Mouse (Mus musculus) MEL (cell line): ENCODE data around the gene Uba3. TPM values are rescaled to one million over a fixed set of nuclear protein-coding genes. Genes with fewer than 3 reads are reported as not detected.

ENCODE experiments used
- DNase-seq: peaks from one replicate; pipeline ENCODE4 v3.0.0; 2011; ENCODE audit warnings: low read depth, low spot score
- H3K27ac ChIP-seq: 2 replicates; pipeline ENCODE4 v1.5.1; 2012; ENCODE audit warnings: low read depth, mild to moderate bottlenecking, control low read depth, low read length, moderate library complexity; ENCODE audit not compliant: control insufficient read depth
- H3K27me3 ChIP-seq, 2 experiments: fragments of 150-350 bp in 1 of 2; sonication (generic) in 1 of 2; 2 replicates each; pipeline ENCODE4 v1.6.1; 2012; ENCODE audit warnings: low read length in 2 of 2, mild to moderate bottlenecking in 2 of 2, improper control_type of control experiment in 1 of 2, moderate library complexity in 1 of 2; ENCODE audit not compliant: insufficient read depth in 2 of 2, control insufficient read depth in 1 of 2
- H3K36me3 ChIP-seq, 2 experiments: 2 replicates each; pipeline ENCODE4 v1.6.1; 2012 to 2014; ENCODE audit warnings: low read length in 2 of 2, improper control_type of control experiment in 1 of 2, inconsistent platforms in 1 of 2, mild to moderate bottlenecking in 1 of 2; ENCODE audit not compliant: insufficient read depth in 2 of 2, control insufficient read depth in 1 of 2
- H3K4me1 ChIP-seq, 2 experiments: fragments of 150-350 bp in 1 of 2; sonication (generic) in 1 of 2; 2 replicates each; pipeline ENCODE4 v1.6.1; 2012; ENCODE audit warnings: low read length in 2 of 2, improper control_type of control experiment in 1 of 2, mild to moderate bottlenecking in 1 of 2; ENCODE audit not compliant: insufficient read depth in 2 of 2, control insufficient read depth in 1 of 2
- H3K4me3 ChIP-seq, 2 experiments: fragments of 150-350 bp in 1 of 2; sonication (generic) in 1 of 2; 2 replicates each; pipeline ENCODE4 v1.5.1; 2012; ENCODE audit warnings: low read depth in 2 of 2, low read length in 2 of 2, mild to moderate bottlenecking in 2 of 2, moderate library complexity in 2 of 2, control low read depth in 1 of 2, improper control_type of control experiment in 1 of 2; ENCODE audit not compliant: control insufficient read depth in 1 of 2, insufficient read depth in 1 of 2
- H3K79me2 ChIP-seq: 2 replicates; pipeline ENCODE4 v1.6.1; 2012; ENCODE audit warnings: mild to moderate bottlenecking, low read length, moderate library complexity; ENCODE audit not compliant: control insufficient read depth, poor library complexity, insufficient read depth
- H3K9ac ChIP-seq: 2 replicates; pipeline ENCODE4 v1.6.1; 2012; ENCODE audit warnings: low read depth, mild to moderate bottlenecking, control low read depth, low read length, moderate library complexity; ENCODE audit not compliant: control insufficient read depth, poor library complexity, severe bottlenecking
- H3K9me3 ChIP-seq: fragments of 150-350 bp; sonication (generic); replicated peaks from 2 replicates; pipeline ENCODE4 v1.6.1; 2012; ENCODE audit warnings: mild to moderate bottlenecking, low read length, improper control_type of control experiment, moderate library complexity; ENCODE audit not compliant: insufficient read depth
- CHD2 ChIP-seq: IDR thresholded peaks from 2 replicates; pipeline ENCODE4 v1.6.1; 2011; ENCODE audit warnings: low read length, improper control_type of control experiment
- CTCF ChIP-seq, 3 experiments: IDR thresholded peaks in 2 of 3; conservative IDR thresholded peaks in 1 of 3; 2 replicates each; pipeline ENCODE4 v1.5.1; 2011 to 2012; ENCODE audit warnings: low read length in 3 of 3, low read depth in 2 of 3, mild to moderate bottlenecking in 2 of 3, improper control_type of control experiment in 1 of 3, inconsistent platforms in 1 of 3, mixed read lengths in 1 of 3, moderate library complexity in 1 of 3; ENCODE audit not compliant: control insufficient read depth in 1 of 3, insufficient read depth in 1 of 3, poor library complexity in 1 of 3, severe bottlenecking in 1 of 3
- ELF1 ChIP-seq: IDR thresholded peaks from 2 replicates; pipeline ENCODE4 v1.6.1; 2014; ENCODE audit warnings: low read depth, mild to moderate bottlenecking, inconsistent platforms, low read length, improper control_type of control experiment, moderate library complexity
- EP300 ChIP-seq, 2 experiments: IDR thresholded peaks; 2 replicates each; pipeline ENCODE4 v1.6.1; 2011; ENCODE audit warnings: improper control_type of control experiment in 2 of 2, low read length in 2 of 2, low read depth in 1 of 2, mild to moderate bottlenecking in 1 of 2
- GABPA ChIP-seq: IDR thresholded peaks from 2 replicates; pipeline ENCODE4 v1.6.1; 2012; ENCODE audit warnings: low read depth, mild to moderate bottlenecking, inconsistent platforms, low read length, improper control_type of control experiment, moderate library complexity
- GATA1 ChIP-seq: IDR thresholded peaks from 2 replicates; pipeline ENCODE4 v1.6.1; 2011; ENCODE audit warnings: low read depth, low read length, improper control_type of control experiment
- JUND ChIP-seq: IDR thresholded peaks from 2 replicates; pipeline ENCODE4 v1.6.1; 2011; ENCODE audit warnings: low read depth, mild to moderate bottlenecking, improper control_type of control experiment, low read length
- POLR2AphosphoS2 ChIP-seq: IDR thresholded peaks from 2 replicates; pipeline ENCODE4 v1.6.1; 2011; ENCODE audit warnings: low read length, improper control_type of control experiment
- RAD21 ChIP-seq: IDR thresholded peaks from 2 replicates; pipeline ENCODE4 v1.6.1; 2011; ENCODE audit warnings: mild to moderate bottlenecking, low read depth, low read length, improper control_type of control experiment
- SIN3A ChIP-seq: IDR thresholded peaks from 2 replicates; pipeline ENCODE4 v1.6.1; 2012; ENCODE audit warnings: low read length, improper control_type of control experiment, inconsistent platforms
- SMC3 ChIP-seq: IDR thresholded peaks from 2 replicates; pipeline ENCODE4 v1.6.1; 2011; ENCODE audit warnings: low read depth, low read length, improper control_type of control experiment
- ZC3H11A ChIP-seq: IDR thresholded peaks from 2 replicates; pipeline ENCODE4 v1.6.1; 2012; ENCODE audit warnings: low read depth, mild to moderate bottlenecking, inconsistent platforms, low read length, improper control_type of control experiment
- ZKSCAN1 ChIP-seq: IDR thresholded peaks from 2 replicates; pipeline ENCODE4 v1.6.1; 2012; ENCODE audit warnings: low read depth, mild to moderate bottlenecking, inconsistent platforms, low read length, improper control_type of control experiment, moderate library complexity
- polyA plus RNA-seq, 2 experiments: library from polyadenylated mRNA; stranded (reverse) in 1 of 2; unstranded in 1 of 2; fragments of >175 nt in 1 of 2; fragments of >200 nt in 1 of 2; gene quantifications; 2 replicates each; pipeline versions ENCODE4 v1.2.1 to v1.2.4; 2012; ENCODE audit warnings: low replicate concordance in 2 of 2, low read depth in 1 of 2; ENCODE audit not compliant: insufficient read length in 2 of 2, insufficient read depth in 1 of 2, missing spikeins in 1 of 2
- total RNA-seq: library from RNA; depleted of rRNA; stranded (reverse); fragments of 300-350 nt; gene quantifications from 2 replicates; pipeline ENCODE4 v1.2.3, GENCODE M21; 2012

Gene Uba3
- total and polyA plus RNA-seq, 3 experiments, result 37.1 to 38.1 TPM; not detected in 1

- no peak overlapping the region for H3K27ac ChIP-seq
- H3K36me3 ChIP-seq, result no peaks in the 10 kb centered on the region
- H3K27me3 ChIP-seq, result no peaks in the 10 kb centered on the region
- no peak overlapping the region for H3K4me3 ChIP-seq
- no peak for TF ChIP-seq POLR2AphosphoS2
- no peak for TF ChIP-seq GATA1
- no peak for TF ChIP-seq JUND
- no peak for TF ChIP-seq ZKSCAN1
- TF ChIP-seq, all 39 proteins: peak for 0
- no peaks in the 10 kb centered on the region for H3K9me3 ChIP-seq
- H3K4me1 ChIP-seq, result no peaks in the 10 kb centered on the region
- no peaks in the 10 kb centered on the region for H3K79me2 ChIP-seq
- DNase-seq, result no peak
- no peak overlapping the region for H3K9ac ChIP-seq
Measured at GRCm38 (mm10) chr6:97240092-97240491, 34.6 kb upstream of the Uba3 start.

- Histone ChIP-seq H3K4me1 (no peaks in the 10 kb centered on the region), H3K36me3 (no peaks in the 10 kb centered on the region), H3K9me3 (no peaks in the 10 kb centered on the region), H3K27ac (no peak overlapping the region), H3K27me3 (no peaks in the 10 kb centered on the region)
- DNase-seq, result no peak
- no peak; the same call in none of the 2 replicates for TF ChIP-seq RAD21
- TF ChIP-seq ELF1, result no peak
- TF ChIP-seq ZC3H11A, result no peak
- TF ChIP-seq SIN3A, result no peak
- no peak for TF ChIP-seq EP300 (IDR thresholded peaks at IDR 0.05; ENCODE audit: low read depth in 1 of 2, low read length in 2 of 2)
- TF ChIP-seq CTCF (IDR thresholded peaks at IDR 0.05 in 2 of 3, conservative IDR thresholded peaks at IDR 0.05 in 1 of 3; ENCODE audit: control insufficient read depth in 1 of 3, insufficient read depth in 1 of 3, low read depth in 2 of 3, low read length in 3 of 3, poor library complexity in 1 of 3, severe bottlenecking in 1 of 3), result peak in 2 of 3 experiments; percentile 15 to 29; a peak in 3 of 6 replicates
- TF ChIP-seq SMC3, result peak; percentile 29
- no peak for TF ChIP-seq GATA1
- TF ChIP-seq, all 39 proteins: peak for 2
- H3K9ac ChIP-seq, result no peak overlapping the region
- H3K4me3 ChIP-seq, result no peak overlapping the region
- H3K79me2 ChIP-seq, result no peaks in the 10 kb centered on the region
Measured at GRCm38 (mm10) chr6:97239360-97239759, 33.9 kb upstream of the Uba3 start.

- H3K9ac ChIP-seq, result no peak overlapping the region
- TF ChIP-seq CHD2 (no peak), GABPA (no peak), SMC3 (no peak)
- TF ChIP-seq, all 39 proteins: peak for 0
- peaks cover 0 to 3% of the 10 kb centered on the region in 2 experiments; a peak in 3 of 4 replicates for H3K36me3 ChIP-seq
Measured at GRCm38 (mm10) chr6:97236088-97236487, 30.6 kb upstream of the Uba3 start.

More at GRCm38 (mm10) chr6:97236088-97236487, 30.6 kb upstream of the Uba3 start:
- Histone ChIP-seq H3K9me3 (no peaks in the 10 kb centered on the region), H3K4me1 (no peaks in the 10 kb centered on the region), H3K4me3 (no peak overlapping the region), H3K27ac (no peak overlapping the region), H3K27me3 (no peaks in the 10 kb centered on the region), H3K79me2 (no peaks in the 10 kb centered on the region)
- DNase-seq, result no peak
